Mouse (Mus musculus) mouse embryonic stem cell (cell line): ENCODE data around the gene BC016579.

Source experiments
- in situ Hi-C, 2 experiments: fragments of 300-500 bp; cut with MboI; formaldehyde crosslinking; loops; 1 replicate in 1 of 2; 3 replicates in 1 of 2; pipeline ENCODE4 v1.14.3; 2019 to 2020; ENCODE audit warnings: low sequenced_read_pairs in 2 of 2, low pct_unique_long_range_greater_than_20kb in 1 of 2, mixed read lengths in 1 of 2; ENCODE audit not compliant: unreplicated experiment in 1 of 2

The BC016579 gene

GRCm38 (mm10) chr16:45653009-45653933 lies 597 bp downstream of the BC016579 start:
- in situ Hi-C loops, result no loop called here

GRCm38 (mm10) chr16:45651497-45651896 lies 2.4 kb downstream of the BC016579 start:
- in situ Hi-C loops, result no loop called here

- in situ Hi-C loops, result no loop called here
Measured at GRCm38 (mm10) chr16:45644380-45644779, 9.5 kb downstream of the BC016579 start.

GRCm38 (mm10) chr16:45643944-45644343 lies 9.9 kb downstream of the BC016579 start:
- in situ Hi-C loops, result no loop called here

- in situ Hi-C loops, result no loop called here
Measured at GRCm38 (mm10) chr16:45641301-45641700, 12.6 kb downstream of the BC016579 start.

GRCm38 (mm10) chr16:45640070-45640762 lies 13.7 kb downstream of the BC016579 start:
- in situ Hi-C loops, result no loop called here

GRCm38 (mm10) chr16:45635826-45636225 lies 18.0 kb downstream of the BC016579 start:
- in situ Hi-C loops, result no loop called here

- in situ Hi-C loops, result no loop called here
Measured at GRCm38 (mm10) chr16:45632420-45632819, 21.4 kb downstream of the BC016579 start.

- in situ Hi-C loops, result no loop called here
Measured at GRCm38 (mm10) chr16:45630347-45630960, 23.4 kb downstream of the BC016579 start.

- in situ Hi-C loops, result no loop called here
Measured at GRCm38 (mm10) chr16:45629497-45630105, 24.3 kb downstream of the BC016579 start.

- in situ Hi-C loops, result no loop called here
Measured at GRCm38 (mm10) chr16:45625342-45625741, 28.5 kb downstream of the BC016579 start.

- in situ Hi-C loops, result no loop called here
Measured at GRCm38 (mm10) chr16:45624791-45625190, 29.1 kb downstream of the BC016579 start.

- in situ Hi-C loops, result no loop called here
Measured at GRCm38 (mm10) chr16:45623230-45623629, 30.6 kb downstream of the BC016579 start.

- in situ Hi-C loops, result no loop called here
Measured at GRCm38 (mm10) chr16:45619751-45620375, 34.0 kb downstream of the BC016579 start.

GRCm38 (mm10) chr16:45615944-45616343 lies 37.9 kb downstream of the BC016579 start:
- in situ Hi-C loops, result no loop called here

- in situ Hi-C loops, result no loop called here
Measured at GRCm38 (mm10) chr16:45613247-45613646, 40.6 kb downstream of the BC016579 start.

- in situ Hi-C loops, result no loop called here
Measured at GRCm38 (mm10) chr16:45610267-45610666, 43.6 kb downstream of the BC016579 start, which contains the start of gene Gcsam. Gene Gcsam (plus strand): TSS chr16:45610380.

GRCm38 (mm10) chr16:45609300-45609699 lies 44.6 kb downstream of the BC016579 start:
- in situ Hi-C loops, result no loop called here
